Mouse (Mus musculus) megakaryocyte, adult 5-6 weeks (primary cell): ENCODE results near the gene Opn5. TPM values are rescaled to one million over a fixed set of nuclear protein-coding genes. Genes with fewer than 3 reads are reported as not detected.

Experiments used
- ATAC-seq: 2 replicates; pipeline ENCODE4 v1.8.0; 2016; ENCODE audit warnings: mild to moderate bottlenecking, inconsistent platforms; ENCODE audit not compliant: poor library complexity, severe bottlenecking
- total RNA-seq, 2 experiments: library from RNA; stranded (forward) in 1 of 2; stranded (reverse) in 1 of 2; fragments of 153-499, 151-499 nt in 1 of 2; fragments of 221-1000, 200-1000 nt in 1 of 2; gene quantifications; 2 replicates each; pipeline versions ENCODE4 v1.2.3 to v1.2.4; 2015 to 2017

Opn5 gene
- total RNA-seq (2015), result not detected in 2 replicates
- not detected in 2 replicates for total RNA-seq (2017)

GRCm38 (mm10) chr17:42611295-42611694 lies at the start of gene Opn5:
Gene Opn5 (minus strand): TSS chr17:42611395.
- ATAC-seq, result no peak

GRCm38 (mm10) chr17:42658634-42659422 lies 47.6 kb upstream of the Opn5 start:
- no peak for ATAC-seq

GRCm38 (mm10) chr17:42643416-42643815 lies 32.2 kb upstream of the Opn5 start:
- ATAC-seq, result no peak

GRCm38 (mm10) chr17:42630206-42630605 lies 19.0 kb upstream of the Opn5 start:
- no peak for ATAC-seq

DNA sequence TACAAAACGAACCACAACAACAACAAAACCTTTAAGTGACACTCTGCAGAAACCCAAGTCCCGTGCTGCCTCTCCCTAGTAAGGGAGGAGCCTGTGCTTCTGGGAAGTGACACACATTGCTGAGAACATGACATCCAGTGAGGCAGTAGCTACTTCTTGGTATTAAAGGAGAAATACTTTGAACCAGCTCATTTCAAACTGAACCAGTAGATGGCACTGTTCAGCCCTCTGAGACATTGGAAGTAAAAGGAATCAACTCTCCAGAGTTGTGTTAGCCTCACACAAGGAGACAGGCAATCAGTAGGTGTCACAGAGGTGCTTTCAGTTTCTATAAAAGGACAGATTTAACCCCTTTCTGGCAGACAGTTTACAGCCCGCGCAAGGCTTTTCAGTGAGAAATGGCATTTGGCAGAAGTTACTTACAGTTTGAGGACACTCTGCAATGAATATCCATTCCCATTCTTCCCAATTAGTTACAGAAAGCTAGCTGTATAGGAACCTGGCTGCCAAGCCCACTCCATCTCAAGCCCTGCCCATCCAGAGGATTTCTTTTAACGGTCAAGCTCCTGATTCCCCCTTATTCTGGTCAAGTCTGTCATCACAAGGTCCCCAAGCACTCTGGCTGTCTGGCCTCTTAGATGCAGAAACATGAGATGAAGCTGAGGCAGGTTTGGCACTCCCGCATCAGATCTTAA lies 2.0 kb upstream of the Opn5 start:
- no peak for ATAC-seq

DNA sequence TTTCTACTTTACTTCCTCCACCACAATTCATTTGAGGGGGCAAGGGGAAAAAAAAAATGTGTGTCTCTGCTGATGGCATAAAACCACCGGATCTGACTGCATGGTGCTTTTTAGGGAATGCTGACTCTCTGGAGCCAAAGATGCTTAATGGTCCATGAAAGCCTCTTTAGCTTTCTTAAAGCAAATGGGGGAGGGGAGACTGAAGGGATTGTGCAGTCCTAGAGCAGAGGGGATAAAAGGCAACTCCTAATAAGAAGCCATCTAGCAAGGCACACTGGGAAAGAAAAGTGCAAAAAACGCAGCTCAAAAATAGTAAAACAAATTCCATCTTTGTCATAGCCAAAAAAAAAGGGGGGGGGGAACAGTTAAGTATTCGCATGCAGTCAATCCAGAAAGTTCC lies 2.9 kb downstream of the Opn5 start:
- no peak for ATAC-seq

DNA sequence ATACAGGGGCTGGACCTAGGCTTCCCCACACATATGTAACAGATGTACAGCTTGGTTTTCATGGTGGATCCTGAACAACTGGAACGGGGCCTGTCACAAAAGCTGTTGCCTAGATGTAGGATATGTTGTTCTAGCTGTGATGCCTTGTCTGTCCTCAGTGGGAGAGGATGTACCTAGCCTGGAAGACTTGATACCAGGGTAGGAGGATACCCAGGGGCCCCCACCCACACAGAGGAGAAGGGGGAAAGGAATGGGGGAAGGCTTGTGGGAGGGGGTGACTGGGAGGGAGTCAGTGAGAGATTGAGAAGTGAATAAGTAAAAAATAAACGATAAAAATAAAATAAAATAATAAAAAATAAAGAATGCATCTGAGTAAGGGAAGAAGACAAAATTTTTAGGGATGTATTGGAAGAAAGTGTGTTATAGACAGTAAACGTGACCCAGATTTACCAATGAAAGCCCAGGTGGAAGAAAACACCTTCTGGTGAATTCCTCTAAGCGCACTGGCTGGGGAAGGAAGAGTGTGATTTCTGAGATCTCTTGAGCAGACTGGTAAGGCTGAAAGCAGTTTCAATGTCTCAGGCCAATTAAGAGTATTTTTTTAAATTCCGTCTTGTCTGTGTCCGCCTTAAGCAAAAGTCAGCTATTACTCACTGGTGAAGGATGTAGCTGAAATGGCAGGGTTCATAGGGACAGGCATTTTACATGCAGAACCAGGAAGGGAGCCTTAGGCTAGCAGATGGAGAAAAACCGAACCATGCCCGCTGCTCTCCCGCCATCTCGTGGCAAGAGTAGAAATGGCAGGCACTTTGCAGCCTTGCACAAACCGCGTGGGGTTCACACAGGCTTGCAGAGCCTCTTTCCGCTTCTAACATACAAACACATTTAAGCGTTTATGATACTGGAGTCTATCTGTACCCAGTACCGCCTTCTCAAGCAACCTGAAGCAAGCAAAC lies 8.1 kb downstream of the Opn5 start:
- ATAC-seq, result peak; percentile 47; the same call in 1 of the 2 replicates

- ATAC-seq, result no peak
Measured at GRCm38 (mm10) chr17:42586486-42586885, 24.7 kb downstream of the Opn5 start.

DNA sequence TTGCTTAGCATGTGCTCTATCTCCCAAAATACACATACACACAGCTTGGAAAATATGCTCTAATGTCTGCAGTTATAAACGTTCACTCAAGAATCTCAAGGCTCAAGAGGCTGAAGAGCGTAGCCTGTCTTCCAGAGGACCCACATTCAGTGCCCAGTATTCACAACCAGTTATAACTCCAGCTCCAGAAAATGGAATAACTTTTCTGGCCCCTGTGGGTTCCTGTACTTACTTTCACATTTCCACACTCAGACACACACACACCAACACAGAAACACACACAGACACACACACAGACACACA lies 28.2 kb downstream of the Opn5 start:
- ATAC-seq, result no peak

- ATAC-seq, result no peak
Measured at GRCm38 (mm10) chr17:42582281-42583028, 28.7 kb downstream of the Opn5 start.

DNA sequence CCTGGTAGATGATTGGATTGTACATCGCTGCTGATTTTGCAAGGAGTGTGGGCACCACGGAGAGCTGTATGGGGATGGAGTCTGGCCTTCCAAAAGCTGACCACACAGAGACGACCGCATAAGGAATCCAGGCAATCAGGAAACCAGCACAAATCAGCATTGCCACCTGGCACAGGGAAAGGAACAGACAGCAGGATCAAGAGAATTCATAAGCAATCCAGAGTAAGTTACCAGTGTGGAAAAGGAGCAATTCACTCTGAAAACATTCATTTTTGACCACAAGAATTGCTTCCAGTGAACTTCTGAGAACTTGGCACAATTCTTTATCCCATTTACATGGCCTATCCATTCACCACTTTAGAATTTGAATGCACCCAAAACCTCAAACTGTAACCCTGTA lies 30.6 kb downstream of the Opn5 start:
- no peak for ATAC-seq

DNA sequence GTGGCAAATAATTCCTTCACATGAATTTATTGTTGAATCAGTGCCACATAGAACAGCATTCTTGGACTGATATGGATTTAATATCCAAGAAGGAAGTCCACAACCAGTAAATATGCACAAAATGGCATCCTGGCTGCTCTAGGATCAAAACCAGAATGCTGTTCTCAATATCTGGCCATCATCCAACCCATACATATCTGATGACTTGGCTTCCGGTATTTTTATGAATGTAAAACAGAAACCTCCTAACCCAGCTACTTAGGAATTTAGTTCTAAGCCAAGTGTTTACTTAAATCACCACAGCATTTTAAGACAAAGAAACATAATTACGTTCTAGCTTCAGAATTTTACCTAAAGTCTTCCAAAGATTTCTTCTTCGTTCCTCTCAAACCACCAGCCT lies 31.0 kb downstream of the Opn5 start:
- no peak for ATAC-seq

DNA sequence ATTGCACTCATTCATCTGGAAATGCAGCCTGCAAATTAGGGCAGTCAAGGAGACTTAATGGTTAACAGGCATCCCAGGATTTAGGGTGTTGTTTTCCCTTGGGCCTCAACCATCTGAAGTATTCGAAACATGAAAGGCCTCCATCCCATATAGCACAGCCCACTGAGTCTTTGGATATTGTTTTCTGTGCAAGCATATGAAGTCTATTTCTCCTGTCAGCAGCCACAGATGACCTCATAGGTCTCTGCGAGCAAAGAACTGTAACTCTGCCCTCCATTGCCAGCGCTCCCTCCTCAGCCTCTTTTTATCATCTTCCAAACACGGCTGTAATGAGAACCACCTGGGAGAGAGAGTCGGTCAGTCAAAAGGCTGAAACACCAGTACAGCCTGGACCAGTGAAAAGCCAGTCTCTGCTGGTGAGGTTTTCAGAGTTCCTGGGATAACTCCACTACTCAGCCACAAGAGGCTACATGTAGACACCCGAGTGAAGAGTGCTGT lies 34.5 kb downstream of the Opn5 start:
- no peak for ATAC-seq

DNA sequence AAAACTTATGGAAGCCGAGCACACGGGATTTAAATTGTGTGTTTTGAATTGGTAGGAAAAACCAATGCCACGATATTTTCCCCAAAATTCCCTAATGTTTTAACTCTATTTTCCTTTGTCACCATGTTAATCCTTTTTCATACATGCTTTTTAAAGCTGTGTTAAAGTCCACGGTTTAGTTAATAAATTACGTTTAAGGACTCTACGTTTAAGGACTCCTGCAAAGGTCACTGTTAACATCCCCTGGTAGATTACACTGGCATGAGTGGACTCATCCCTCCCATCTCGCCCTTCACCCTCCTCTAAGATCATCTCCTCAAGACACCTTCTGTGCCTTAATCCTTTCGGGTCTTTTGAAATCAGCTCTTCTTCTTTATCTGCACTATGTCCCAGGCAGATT lies 37.4 kb downstream of the Opn5 start:
- ATAC-seq, result no peak

GRCm38 (mm10) chr17:42549578-42549977 lies 61.6 kb downstream of the Opn5 start:
- ATAC-seq, result no peak

DNA sequence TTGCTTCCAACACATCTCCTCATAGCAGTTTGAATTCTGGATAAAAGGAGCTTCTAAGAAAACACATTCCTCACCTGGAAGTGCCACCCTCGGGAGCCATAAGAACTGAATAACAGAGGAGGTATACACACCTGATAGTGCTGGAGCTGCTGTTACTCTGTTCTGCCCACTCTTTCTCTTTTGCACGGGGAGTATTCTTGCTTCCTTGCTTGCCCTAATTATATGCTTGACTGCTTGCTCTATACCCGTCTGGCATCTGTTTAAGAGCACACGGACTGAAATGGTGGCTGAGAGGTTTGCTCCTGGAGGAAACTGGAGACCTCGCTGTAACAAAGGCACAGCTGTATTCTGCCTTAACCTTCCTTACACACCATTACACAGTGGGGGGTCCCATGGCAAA lies 81.0 kb downstream of the Opn5 start:
- no peak for ATAC-seq

- ATAC-seq, result no peak
Measured at GRCm38 (mm10) chr17:42509356-42510262, 101.6 kb downstream of the Opn5 start.
